Mouse (Mus musculus) gastrocnemius, postnatal 25 days (tissue): Measurements from ENCODE around the gene Grm6. TPM values are rescaled to one million over a fixed set of nuclear protein-coding genes. Genes with fewer than 3 reads are reported as not detected.

Source experiments
- DNase-seq: peaks from one replicate; pipeline ENCODE4 v3.0.0; 2022
- long read RNA-seq, 2 experiments: library from polyadenylated mRNA; stranded (forward); transcript quantifications; one replicate each; pipeline ENCODE4 v2.0.0; 2021
- total RNA-seq, 2 experiments: library from RNA; stranded (reverse); gene quantifications; 1 replicate in 1 of 2; 2 replicates in 1 of 2; pipeline ENCODE4 v1.2.3; 2021

Gene Grm6
- total RNA-seq, result not detected
- long read RNA-seq, experiment 1, result 0 reads
- long read RNA-seq, experiment 2, result 0 reads

- no peak for DNase-seq
Observed at GRCm38 (mm10) chr11:50850177-50850735, at the start of gene Grm6. Grm6 (plus strand) TSS chr11:50850685.

- DNase-seq, result no peak
Observed at GRCm38 (mm10) chr11:50814233-50814632, 36.3 kb upstream of the Grm6 start.

GRCm38 (mm10) chr11:50826214-50826613, 24.3 kb upstream of the Grm6 start:
- DNase-seq, result no peak

DNA sequence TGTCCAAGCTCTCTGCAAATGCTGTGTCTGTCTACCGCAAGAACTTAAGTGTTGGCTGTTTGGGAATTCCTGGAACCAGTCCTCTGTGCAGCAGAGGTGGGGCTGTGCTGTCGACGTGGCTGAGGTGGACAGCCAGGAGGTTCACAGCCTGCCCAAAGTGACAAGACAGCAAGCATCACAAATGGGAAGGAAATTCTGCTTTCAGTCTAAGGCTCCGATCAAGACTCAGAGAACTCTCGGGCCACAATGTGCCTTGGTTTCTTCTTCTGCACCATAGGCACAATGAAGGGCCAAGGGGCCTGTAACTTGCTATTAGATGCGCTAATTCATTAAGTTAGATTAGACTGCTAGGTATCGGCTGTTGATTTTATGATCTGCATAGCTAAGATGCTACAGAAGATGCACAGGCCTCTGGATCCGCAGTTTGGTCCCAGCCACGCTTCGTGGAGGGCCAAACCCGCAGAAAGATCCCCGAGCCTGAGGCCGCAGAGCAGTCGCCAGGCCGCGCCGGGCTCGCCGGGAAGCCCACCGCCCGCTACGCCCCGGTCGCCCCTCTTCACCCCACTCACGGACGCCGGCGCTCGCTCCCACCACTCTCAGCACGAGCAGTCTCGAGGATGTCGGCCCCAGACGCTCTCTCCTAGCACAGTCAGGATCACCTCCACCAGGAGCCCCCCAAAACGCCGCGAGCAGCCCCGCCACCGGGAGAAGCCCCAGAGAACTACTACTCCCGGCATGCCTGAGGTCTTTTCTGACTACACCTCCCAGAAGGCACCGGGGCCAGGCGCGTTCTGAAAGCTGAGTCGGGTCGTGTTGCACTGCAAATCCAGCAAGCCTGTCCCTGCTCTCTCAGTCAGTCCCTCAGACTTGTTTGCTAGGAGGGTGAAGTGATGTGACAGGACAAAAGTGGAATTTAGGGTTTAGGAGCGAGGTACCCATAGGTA, 23.2 kb upstream of the Grm6 start, which contains the start of gene Zfp354c:
Gene Zfp354c, minus strand, starts transcription at position 715 of the 944 bp plus-strand sequence.
- DNase-seq, result peak; percentile 85

DNA sequence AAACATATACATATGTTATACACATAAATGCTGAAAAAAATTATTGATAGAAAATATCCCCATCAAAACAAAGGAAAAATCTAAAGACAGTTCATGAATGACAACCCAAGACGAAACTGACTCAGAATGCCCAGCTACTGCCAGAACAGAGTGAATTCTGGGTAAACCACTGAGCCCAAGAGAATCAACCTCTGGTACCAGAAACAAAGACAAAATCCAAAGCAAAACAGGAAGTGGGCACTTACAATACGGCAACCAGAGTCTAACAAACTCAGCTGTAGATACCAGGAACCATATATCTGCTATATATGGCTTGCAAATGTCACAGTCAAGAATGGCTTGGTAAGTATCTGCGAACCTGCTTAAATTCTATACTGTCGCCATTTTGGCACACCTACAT, 14.8 kb upstream of the Grm6 start:
- no peak for DNase-seq

- peak; percentile 80 for DNase-seq
Observed at GRCm38 (mm10) chr11:50841023-50841735, 9.3 kb upstream of the Grm6 start, which contains the start of gene Zfp879. Zfp879 (minus strand) TSS chr11:50841552.

- DNase-seq, result no peak
Observed at GRCm38 (mm10) chr11:50845951-50846350, 4.5 kb upstream of the Grm6 start.

DNA sequence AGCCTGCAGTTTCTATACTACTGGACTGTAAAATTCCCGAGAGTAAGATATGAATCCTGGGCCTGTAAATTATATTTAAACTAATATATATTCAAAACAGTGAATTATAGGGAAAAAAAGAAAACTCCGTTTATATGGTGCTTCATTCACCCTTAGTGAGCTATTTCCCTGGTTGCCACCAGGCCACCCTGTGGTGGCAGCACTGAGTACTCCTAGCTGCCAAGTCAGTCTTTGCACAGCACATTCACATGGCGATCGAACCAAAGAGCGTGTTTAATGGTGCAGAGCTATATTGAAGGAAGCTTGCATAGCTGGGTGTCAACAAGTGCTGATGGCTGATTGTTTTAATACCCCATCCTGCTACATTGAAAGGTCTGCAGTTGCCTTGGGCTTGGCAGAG, 3.4 kb upstream of the Grm6 start:
- DNase-seq, result no peak

DNA sequence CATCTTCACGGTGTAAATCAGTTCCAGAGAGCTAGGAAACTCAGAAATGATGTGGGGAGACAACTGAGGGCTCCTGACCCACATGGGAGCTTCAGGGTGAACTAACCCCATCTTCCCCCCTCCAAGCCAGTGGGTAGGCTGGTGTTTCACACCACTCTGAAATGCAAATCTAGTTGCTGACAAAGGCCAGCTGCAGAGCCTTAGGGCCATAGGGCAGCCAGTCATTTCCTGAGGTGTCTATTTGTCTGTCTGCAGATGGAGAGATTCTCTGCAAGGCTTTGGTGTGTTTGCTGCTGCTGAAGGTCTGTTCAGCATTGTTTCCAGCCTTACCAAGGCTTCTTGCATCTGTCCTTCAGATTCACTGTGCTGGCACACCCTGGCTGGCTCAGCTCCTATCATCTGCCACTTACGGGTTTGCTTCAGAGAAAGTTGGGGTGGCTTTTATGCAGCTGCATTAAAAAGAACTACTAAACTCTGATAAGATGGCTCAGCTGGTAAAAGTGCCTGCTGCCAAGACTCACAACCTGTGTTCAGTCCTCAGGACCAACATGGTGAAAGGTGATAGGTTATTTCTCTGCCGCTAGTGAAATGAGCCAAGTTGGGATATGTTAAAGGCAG, 1.9 kb upstream of the Grm6 start:
- no peak for DNase-seq

DNA sequence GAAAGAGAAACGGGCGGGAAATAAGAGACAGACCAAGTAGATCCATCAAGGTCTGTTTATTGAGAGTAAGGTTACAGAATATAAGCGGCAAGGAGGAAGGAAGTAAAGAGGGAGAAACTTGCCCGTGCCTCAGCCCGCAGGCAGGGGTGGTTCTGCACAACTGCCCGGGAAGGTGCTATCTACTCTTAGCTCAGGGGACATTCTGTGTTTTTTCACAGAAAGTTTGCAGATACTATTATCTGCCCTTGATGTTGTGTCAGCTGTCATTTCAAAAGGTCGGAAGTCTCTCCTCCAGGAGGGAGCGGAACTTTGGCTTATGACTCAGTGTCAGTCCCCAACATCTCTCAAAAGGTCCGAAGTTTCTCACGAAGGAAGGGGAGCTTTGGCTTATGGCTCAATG, 1.2 kb upstream of the Grm6 start:
- no peak for DNase-seq

- no peak for DNase-seq
Observed at GRCm38 (mm10) chr11:50850989-50851601, 610 bp downstream of the Grm6 start.

DNA sequence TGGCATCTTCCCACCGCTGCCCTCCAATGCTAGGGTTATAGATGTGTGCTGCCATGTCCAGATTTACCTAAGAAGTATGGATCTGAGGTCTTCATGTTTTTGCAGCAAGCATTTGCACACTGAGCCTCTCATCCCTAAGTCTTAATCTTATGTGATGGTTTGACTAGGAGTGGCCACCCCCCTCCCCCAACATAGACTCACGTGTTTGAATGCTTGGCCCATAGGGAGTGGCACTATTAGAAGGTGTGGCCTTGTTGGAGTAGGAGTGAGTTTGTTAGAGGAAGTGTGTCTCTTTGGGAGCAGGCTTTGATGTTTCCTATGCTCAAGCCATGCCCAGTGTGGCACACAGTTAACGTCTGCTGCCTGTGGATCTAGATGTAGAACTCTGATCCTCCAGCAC, 28.2 kb downstream of the Grm6 start:
- DNase-seq, result no peak

GRCm38 (mm10) chr11:50883756-50884155, 33.3 kb downstream of the Grm6 start:
- no peak for DNase-seq

- no peak for DNase-seq
Observed at GRCm38 (mm10) chr11:50886231-50886932, 35.9 kb downstream of the Grm6 start.

GRCm38 (mm10) chr11:50886933-50887293, 36.4 kb downstream of the Grm6 start:
- DNase-seq, result no peak

GRCm38 (mm10) chr11:50887390-50888128, 37.1 kb downstream of the Grm6 start, which contains the start of gene Zfp454:
Zfp454 (minus strand) TSS chr11:50887651.
- peak; percentile 84 for DNase-seq

DNA sequence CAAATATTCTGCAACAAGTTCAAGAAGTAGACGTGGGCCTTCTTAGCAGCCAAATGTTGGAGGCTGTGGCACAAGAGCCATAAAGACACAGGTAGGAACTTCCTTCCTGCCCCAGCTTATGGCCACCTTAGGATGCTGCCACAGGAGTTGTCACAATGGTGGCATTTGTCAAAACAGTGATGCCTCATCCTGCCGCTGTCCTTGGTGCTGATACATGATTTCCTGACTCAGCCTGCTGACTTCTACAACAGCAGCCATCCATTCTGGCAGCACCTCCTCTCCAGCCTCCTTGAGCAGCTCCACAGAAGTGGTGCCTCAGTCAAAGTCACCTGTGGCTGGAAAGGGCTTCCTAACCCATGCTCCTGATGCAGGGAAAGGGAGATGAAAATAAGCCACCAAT, 42.0 kb downstream of the Grm6 start:
- DNase-seq, result no peak

DNA sequence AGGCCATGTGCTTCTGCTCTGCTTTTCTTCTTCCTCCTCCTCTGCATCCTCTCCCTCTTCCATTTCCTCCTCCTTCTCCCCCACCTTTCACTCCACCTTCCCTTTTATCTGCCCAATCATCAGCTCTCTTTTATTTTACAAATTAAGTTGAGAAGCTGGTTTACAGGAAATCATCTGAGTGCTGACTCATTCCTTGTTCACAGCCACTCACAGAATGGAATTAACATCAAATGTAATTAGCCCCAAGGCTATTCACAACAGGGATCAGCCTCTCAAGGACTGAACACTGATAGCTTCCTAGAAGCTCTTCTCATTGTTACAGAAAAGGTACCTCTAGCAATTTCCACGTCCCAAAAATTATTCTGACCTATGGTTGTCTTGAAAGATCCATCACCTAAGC, 46.9 kb downstream of the Grm6 start:
- DNase-seq, result no peak

GRCm38 (mm10) chr11:50908136-50908535, 57.7 kb downstream of the Grm6 start:
- DNase-seq, result no peak

GRCm38 (mm10) chr11:50913301-50913700, 62.8 kb downstream of the Grm6 start:
- DNase-seq, result no peak
